Mouse (Mus musculus) large intestine, adult 2 months (tissue): ENCODE results near the gene Nectin4. TPM values are rescaled to one million over a fixed set of nuclear protein-coding genes. Genes with fewer than 3 reads are reported as not detected.

Experiments
- polyA plus RNA-seq: library from polyadenylated mRNA; depleted of rRNA; stranded (reverse); fragments of >200 nt; gene quantifications from 2 replicates; pipeline ENCODE4 v1.2.3, GENCODE M21; 2012; rRNA removed

Gene Nectin4
- polyA plus RNA-seq, 1 experiment, result 0.51 TPM

Other genes with a start within 250 kb of the Nectin4 start
- 308 and 341 TPM in 2 replicates for gene Sdhc, start 219.5 kb upstream of the Nectin4 start, polyA plus RNA-seq
- 0.29 and 0.30 TPM in 2 replicates for gene Mpz, start 219.4 kb upstream of the Nectin4 start, polyA plus RNA-seq
- 23.6 and 25.2 TPM in 2 replicates for gene Pcp4l1, start 173.8 kb upstream of the Nectin4 start, polyA plus RNA-seq
- gene Nr1i3, start 156.1 kb upstream of the Nectin4 start, polyA plus RNA-seq, result 3.8 and 22.7 TPM in 2 replicates
- gene Tomm40l, start 147.6 kb upstream of the Nectin4 start, polyA plus RNA-seq, result 23.1 and 24.0 TPM in 2 replicates
- gene Apoa2, start 145.0 kb upstream of the Nectin4 start, polyA plus RNA-seq, result 0.50 and 1.9 TPM in 2 replicates
- 56.2 and 58.5 TPM in 2 replicates for gene Fcer1g, start 135.7 kb upstream of the Nectin4 start, polyA plus RNA-seq
- gene Adamts4, start 119.7 kb upstream of the Nectin4 start, polyA plus RNA-seq, result 1.1 and 2.5 TPM in 2 replicates
- 167 and 181 TPM in 2 replicates for gene Ndufs2, start 118.7 kb upstream of the Nectin4 start, polyA plus RNA-seq
- 70.3 and 80.0 TPM in 2 replicates for gene B4galt3, start 99.8 kb upstream of the Nectin4 start, polyA plus RNA-seq
- gene Ppox, start 88.9 kb upstream of the Nectin4 start, polyA plus RNA-seq, result 21.9 and 34.8 TPM in 2 replicates
- gene Usp21, start 82.1 kb upstream of the Nectin4 start, polyA plus RNA-seq, result 30.0 and 36.4 TPM in 2 replicates
- 34.5 and 35.8 TPM in 2 replicates for gene Ufc1, start 75.1 kb upstream of the Nectin4 start, polyA plus RNA-seq
- 44.3 and 50.3 TPM in 2 replicates for gene Dedd, start 41.0 kb upstream of the Nectin4 start, polyA plus RNA-seq
- 46.5 and 54.7 TPM in 2 replicates for gene Nit1, start 24.5 kb upstream of the Nectin4 start, polyA plus RNA-seq
- gene Pfdn2, start 24.4 kb upstream of the Nectin4 start, polyA plus RNA-seq, result 10.3 and 11.7 TPM in 2 replicates
- gene Klhdc9, start 9.3 kb upstream of the Nectin4 start, polyA plus RNA-seq, result 0.14 and 0.18 TPM in 2 replicates
- 7.0 and 10.2 TPM in 2 replicates for gene Arhgap30, start 18.9 kb downstream of the Nectin4 start, polyA plus RNA-seq
- gene Usf1, start 41.2 kb downstream of the Nectin4 start, polyA plus RNA-seq, result 80.1 and 86.0 TPM in 2 replicates
- gene Tstd1, start 48.8 kb downstream of the Nectin4 start, polyA plus RNA-seq, result 77.2 and 98.1 TPM in 2 replicates
- gene F11r, start 67.4 kb downstream of the Nectin4 start, polyA plus RNA-seq, result 160 and 191 TPM in 2 replicates
- gene Alyref2, start 133.4 kb downstream of the Nectin4 start, polyA plus RNA-seq, result 3.8 and 5.1 TPM in 2 replicates
- 2,801 and 3,610 TPM in 2 replicates for gene Itln1, start 165.2 kb downstream of the Nectin4 start, polyA plus RNA-seq
- 2.4 and 3.4 TPM in 2 replicates for gene Cd244a, start 189.1 kb downstream of the Nectin4 start, polyA plus RNA-seq
- gene Ly9, start 237.3 kb downstream of the Nectin4 start, polyA plus RNA-seq, result 2.9 and 3.6 TPM in 2 replicates